In the genomic region with DNA sequence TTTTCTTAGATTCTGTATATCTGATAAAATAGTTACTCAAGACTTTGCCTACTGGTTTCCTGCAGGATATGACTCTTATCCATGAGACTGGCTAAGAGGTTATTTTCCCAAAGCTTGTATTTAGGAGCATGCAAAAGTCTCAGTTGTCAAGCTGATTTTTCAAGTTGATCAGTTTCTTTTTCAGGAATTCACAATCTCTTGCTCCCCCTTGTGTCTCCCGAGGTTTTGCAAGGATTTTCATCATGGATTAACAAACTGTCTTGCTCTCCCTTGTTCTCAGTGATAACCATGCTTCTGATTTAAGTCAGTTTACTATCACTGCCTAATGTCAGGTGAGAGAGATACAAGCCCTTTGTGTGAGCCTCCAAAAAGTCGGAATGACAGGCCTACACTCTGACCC, we compare ENCODE assay signal across 9 mouse cellular contexts. TPM values are rescaled to one million over a fixed set of nuclear protein-coding genes. Genes with fewer than 3 reads are reported as not detected.
DNase-seq lines count a peak whose midpoint lies in the region; ATAC-seq and TF ChIP-seq lines count a peak whose summit lies in the region.
"Had no signal": no experiment of that assay in that cellular context is flagged by ENCODE, and none has a peak within 500 bp of the region (broad histone marks: within the 10 kb centered on the region; RNA-seq: fewer than 3 reads in every experiment).

No protein-coding gene starts in this region.

- intact Hi-C loops in heart, postnatal 36 days (cut with DNase I), result loop anchor here (5.0 kb wide), 2 partner anchors 238 to 353 kb away; no protein-coding TSS in a partner anchor

- no peak overlapping the region for H3K4me3 ChIP-seq in midbrain, postnatal 0 days (ENCODE audit: low read depth, low read length)
- no peak overlapping the region for H3K4me3 ChIP-seq in midbrain, embryonic 16.5 days (ENCODE audit: low read depth, low read length)
- no peak overlapping the region for H3K4me3 ChIP-seq in forebrain, embryonic 13.5 days

- no peak overlapping the region for H3K4me2 ChIP-seq in midbrain, postnatal 0 days (ENCODE audit: low read depth, low read length, poor library complexity, severe bottlenecking)
- no peak overlapping the region for H3K4me2 ChIP-seq in midbrain, embryonic 16.5 days (ENCODE audit: low read length)
- no peak overlapping the region for H3K4me2 ChIP-seq in forebrain, embryonic 13.5 days

- H3K9me3 ChIP-seq in midbrain, postnatal 0 days (ENCODE audit: low read length), result no peaks in the 10 kb centered on the region
- no peaks in the 10 kb centered on the region for H3K9me3 ChIP-seq in midbrain, embryonic 16.5 days (replicated peaks; ENCODE audit: control insufficient read depth, low read length, poor library complexity, severe bottlenecking)
- H3K9me3 ChIP-seq in forebrain, embryonic 13.5 days (replicated peaks), result no peaks in the 10 kb centered on the region

- no peaks in the 10 kb centered on the region for H3K36me3 ChIP-seq in midbrain, postnatal 0 days (ENCODE audit: insufficient read depth, low read length)
- H3K36me3 ChIP-seq in midbrain, embryonic 16.5 days (ENCODE audit: control insufficient read depth, insufficient read depth, low read length), result no peaks in the 10 kb centered on the region
- H3K36me3 ChIP-seq in forebrain, embryonic 13.5 days (ENCODE audit: poor library complexity, severe bottlenecking), result no peaks in the 10 kb centered on the region

- 32% methylated on average over 2 of the region's 2 CpGs for WGBS in midbrain, postnatal 0 days
- WGBS in midbrain, embryonic 16.5 days, result 36% methylated on average over 2 of the region's 2 CpGs
- WGBS in forebrain, embryonic 13.5 days, result 45% methylated on average over 2 of the region's 2 CpGs

- peak; percentile 58 for DNase-seq in gastrocnemius, adult 18-20 months (ENCODE audit: low spot score)
- DNase-seq in gastrocnemius, adult 8-10 months (ENCODE audit: low spot score in 2 of 2), result no peak
- DNase-seq in midbrain, postnatal 0 days (ENCODE audit: low spot score), result peak; percentile 21
- peak; percentile 33 to 38 for DNase-seq in heart, postnatal 36 days
- peak; percentile 27 to 58 for DNase-seq in right cerebral cortex, postnatal 10 days (ENCODE audit: low spot score in 2 of 2)

- no peak overlapping the region for H3K27ac ChIP-seq in midbrain, postnatal 0 days (ENCODE audit: low read depth, low read length)
- H3K27ac ChIP-seq in midbrain, embryonic 16.5 days (ENCODE audit: low read length), result no peak overlapping the region
- H3K27ac ChIP-seq in forebrain, embryonic 13.5 days, result no peak overlapping the region

- H3K9ac ChIP-seq in midbrain, postnatal 0 days (replicated peaks; ENCODE audit: low read length, poor library complexity, severe bottlenecking), result no peak overlapping the region
- H3K9ac ChIP-seq in midbrain, embryonic 16.5 days (ENCODE audit: low read depth, low read length), result no peak overlapping the region
- no peak overlapping the region for H3K9ac ChIP-seq in forebrain, embryonic 13.5 days

- H3K27me3 ChIP-seq in midbrain, postnatal 0 days (ENCODE audit: insufficient read depth, low read length), result no peaks in the 10 kb centered on the region
- H3K27me3 ChIP-seq in midbrain, embryonic 16.5 days (ENCODE audit: control insufficient read depth, insufficient read depth, low read depth, low read length), result no peaks in the 10 kb centered on the region
- no peaks in the 10 kb centered on the region for H3K27me3 ChIP-seq in forebrain, embryonic 13.5 days

- ATAC-seq in midbrain, postnatal 0 days (ENCODE audit: low FRiP score), result no peak
- ATAC-seq in midbrain, embryonic 16.5 days, result no peak
- no peak for ATAC-seq in megakaryocyte progenitor cell, adult 5-6 weeks (replicated peaks; ENCODE audit: poor library complexity)
- no peak for ATAC-seq in forebrain, embryonic 13.5 days

- H3K4me1 ChIP-seq in midbrain, postnatal 0 days (ENCODE audit: insufficient read depth, low read length), result no peaks in the 10 kb centered on the region
- H3K4me1 ChIP-seq in midbrain, embryonic 16.5 days (ENCODE audit: control insufficient read depth, insufficient read depth, low read length), result no peaks in the 10 kb centered on the region
- no peaks in the 10 kb centered on the region for H3K4me1 ChIP-seq in forebrain, embryonic 13.5 days

- TF ChIP-seq CTCF in midbrain, postnatal 0 days (IDR thresholded peaks at IDR 0.05), result peak; percentile 65

RNA-seq across cellular contexts. Expression of gene Gm17555, which starts 30.5 kb away (rescaled TPM):
- not detected for total RNA-seq in gastrocnemius, adult 18-20 months (2021)
- not detected for total RNA-seq in gastrocnemius, adult 8-10 months (2022)
- not detected in 2 replicates for total RNA-seq in midbrain, postnatal 0 days (2014; rRNA removed)
- polyA plus RNA-seq in midbrain, postnatal 0 days (2015; fragmentation: Nextera tagmentation; extraction: Ambion mirVana), result not detected in 2 replicates
- not detected in 2 replicates for polyA plus RNA-seq in midbrain, embryonic 16.5 days (2015; fragmentation: Nextera tagmentation; extraction: Ambion mirVana)
- not detected for total RNA-seq in heart, postnatal 36 days (2021)
- 0.12 TPM in 1 of 2 replicates, not detected in the other for total RNA-seq in megakaryocyte progenitor cell, adult 5-6 weeks (2015)
- total RNA-seq in megakaryocyte progenitor cell, adult 5-6 weeks (2017), result not detected in 2 replicates
- polyA plus RNA-seq in forebrain, embryonic 13.5 days (2015; fragmentation: Nextera tagmentation; extraction: Ambion mirVana), result not detected in 2 replicates
- total RNA-seq: layer of hippocampus, postnatal 25 days had no signal

Comparison
In these comparisons a context has a peak if more than half of its experiments do, and no peak if none do; other contexts are left out.
1. DNase-seq: peak in gastrocnemius, adult 18-20 months (single experiment), midbrain, postnatal 0 days (single experiment), heart, postnatal 36 days (2 of 2) and right cerebral cortex, postnatal 10 days (2 of 2); none in gastrocnemius, adult 8-10 months (0 of 2).